Mouse (Mus musculus): ENCODE measurements around the gene Mlf2. TPM values are rescaled to one million over a fixed set of nuclear protein-coding genes. Genes with fewer than 3 reads are reported as not detected.
A peak's percentile ranks its signal among the peaks of the same experiment; 100 is the strongest.

Mlf2 gene
- polyA plus RNA-seq, 1 experiment, result 737 TPM

DNA sequence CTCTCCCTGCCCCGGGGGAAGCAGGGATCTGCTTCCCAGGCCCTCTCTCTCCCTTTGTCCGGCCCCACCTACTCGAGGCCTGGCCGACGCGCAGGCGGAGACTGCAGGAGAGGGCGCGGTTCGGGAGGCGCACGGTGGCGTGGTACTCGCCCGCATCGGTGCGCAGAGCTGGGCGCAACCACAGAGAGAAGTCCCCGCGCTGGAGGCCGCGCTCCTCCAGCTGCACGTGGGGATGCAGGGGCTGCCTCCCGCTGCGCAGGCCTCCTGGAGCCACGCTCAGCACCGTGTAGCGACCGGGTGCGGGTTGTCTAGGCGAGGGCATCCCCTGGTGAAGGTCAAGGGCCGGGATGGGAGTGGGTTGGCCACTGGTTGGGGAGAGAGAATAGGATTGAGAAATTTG is 21.2 kb upstream of the Mlf2 start:
- peaks cover 3% of the 10 kb centered on the region for H3K4me1 ChIP-seq (ENCODE audit: control insufficient read depth, insufficient read depth, low read length)
- no peak overlapping the region for H3K4me3 ChIP-seq (ENCODE audit: insufficient read depth, low read length)
- TF ChIP-seq CTCF (IDR thresholded peaks at IDR 0.05; ENCODE audit: extremely low read depth, insufficient read depth, low read length) (no peak), POLR2A (IDR thresholded peaks at IDR 0.05; ENCODE audit: extremely low read depth, insufficient read depth, low read length) (no peak)
- no peak overlapping the region for H3K27ac ChIP-seq (ENCODE audit: insufficient read depth, low read length)

DNA sequence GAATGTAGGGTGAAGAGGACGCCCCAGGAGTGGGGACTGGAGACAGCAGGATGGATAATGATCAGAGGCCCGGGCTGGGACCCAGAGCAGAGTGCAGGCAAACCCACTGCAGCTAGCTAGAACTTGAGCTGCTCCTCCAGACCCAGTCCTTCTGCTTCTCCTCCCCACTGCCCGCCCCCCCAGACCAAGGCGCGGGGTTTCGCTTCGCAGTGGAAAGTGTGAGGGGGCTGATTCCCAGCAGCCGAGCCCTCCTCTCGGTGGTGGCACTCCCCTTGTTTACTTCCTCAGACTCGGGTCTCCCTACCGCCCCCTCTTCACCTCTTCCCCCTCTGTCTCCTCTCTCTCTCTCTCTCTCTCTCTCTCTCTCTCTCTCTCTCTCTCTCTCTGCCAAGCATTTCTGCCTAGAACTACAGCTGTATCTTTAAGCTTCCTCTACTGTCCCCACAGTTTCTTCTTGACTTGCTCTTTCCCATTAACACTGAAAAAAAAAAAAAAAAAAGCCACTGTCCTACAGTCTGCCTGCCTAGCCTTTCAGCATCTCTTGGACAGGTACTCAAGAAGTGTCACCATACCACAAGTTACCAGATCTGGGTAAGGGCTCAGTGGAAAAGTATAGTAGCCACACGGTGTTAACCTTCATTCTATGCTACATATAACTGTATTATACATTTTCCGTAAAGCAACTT is 19.5 kb upstream of the Mlf2 start, which contains the start of gene Lag3:
TSS of gene Lag3 (minus strand) at position 173 of the 686 bp plus-strand sequence.
- H3K27ac ChIP-seq (ENCODE audit: insufficient read depth, low read length), result no peak within 1 kb of the TSS
- H3K4me3 ChIP-seq (ENCODE audit: insufficient read depth, low read length), result no peak within 1 kb of the TSS
- H3K4me1 ChIP-seq (ENCODE audit: control insufficient read depth, insufficient read depth, low read length), result peaks cover 3% of the 10 kb centered on the region
- no peak for TF ChIP-seq POLR2A (IDR thresholded peaks at IDR 0.05; ENCODE audit: extremely low read depth, insufficient read depth, low read length)
- TF ChIP-seq CTCF (IDR thresholded peaks at IDR 0.05; ENCODE audit: extremely low read depth, insufficient read depth, low read length), result no peak

DNA sequence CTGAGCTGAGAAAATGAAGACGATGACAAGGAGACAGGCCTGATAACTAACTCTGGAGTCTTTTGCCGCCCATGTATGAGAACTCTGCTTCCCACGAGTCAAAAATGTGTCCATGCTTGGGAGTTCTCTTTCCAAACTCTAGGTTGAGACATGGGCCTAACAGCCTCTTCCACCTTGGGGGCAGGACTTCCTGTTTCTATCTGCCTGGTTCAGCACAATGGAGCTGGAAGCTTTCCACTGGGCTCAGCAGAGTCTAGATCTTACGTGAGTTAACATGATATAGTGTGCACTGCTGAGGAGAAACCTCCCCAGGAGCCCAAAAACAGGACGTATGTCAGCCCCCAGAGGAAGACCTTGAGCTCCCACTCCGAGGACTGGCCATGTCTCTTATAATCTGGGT is 18.0 kb upstream of the Mlf2 start:
- no peak for TF ChIP-seq POLR2A (IDR thresholded peaks at IDR 0.05; ENCODE audit: extremely low read depth, insufficient read depth, low read length)
- TF ChIP-seq CTCF (IDR thresholded peaks at IDR 0.05; ENCODE audit: extremely low read depth, insufficient read depth, low read length), result no peak

DNA sequence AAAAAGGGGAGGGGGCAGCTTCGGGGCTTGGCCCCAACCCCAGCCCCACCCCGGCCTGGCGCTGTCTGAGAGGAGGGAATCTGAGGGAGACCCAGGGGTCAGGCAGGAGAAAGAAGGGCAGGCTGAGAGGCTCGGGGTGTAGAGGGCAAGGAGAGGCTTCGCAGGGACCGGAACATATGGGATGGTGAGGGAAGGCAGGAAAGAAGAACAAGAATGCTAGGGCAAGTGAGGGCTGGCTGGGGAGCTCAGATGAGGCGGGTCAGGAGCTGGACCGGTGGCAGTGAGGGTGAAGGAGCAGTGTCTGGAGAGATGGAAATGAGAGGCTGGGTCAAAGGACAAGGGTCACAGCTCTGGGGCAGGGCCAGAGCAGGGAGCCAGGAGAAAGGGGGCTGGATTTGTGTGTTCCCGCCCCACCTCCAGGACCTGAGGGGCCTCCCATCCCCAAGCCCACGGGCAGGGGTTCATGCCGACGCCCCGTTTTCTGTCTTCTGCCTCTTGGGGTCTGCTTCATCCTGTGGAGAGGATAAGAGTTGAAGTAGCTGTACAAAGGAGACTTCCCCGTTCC is 17.4 kb upstream of the Mlf2 start:
- Histone ChIP-seq H3K4me3 (ENCODE audit: insufficient read depth, low read length) (no peak overlapping the region), H3K27ac (ENCODE audit: insufficient read depth, low read length) (no peak overlapping the region)

More for the DNA sequence above, 18.0 kb upstream of the Mlf2 start:
- no peak overlapping the region for H3K4me3 ChIP-seq (ENCODE audit: insufficient read depth, low read length)
- H3K27ac ChIP-seq (ENCODE audit: insufficient read depth, low read length), result no peak overlapping the region
- H3K4me1 ChIP-seq (ENCODE audit: control insufficient read depth, insufficient read depth, low read length), result peaks cover 3% of the 10 kb centered on the region

DNA sequence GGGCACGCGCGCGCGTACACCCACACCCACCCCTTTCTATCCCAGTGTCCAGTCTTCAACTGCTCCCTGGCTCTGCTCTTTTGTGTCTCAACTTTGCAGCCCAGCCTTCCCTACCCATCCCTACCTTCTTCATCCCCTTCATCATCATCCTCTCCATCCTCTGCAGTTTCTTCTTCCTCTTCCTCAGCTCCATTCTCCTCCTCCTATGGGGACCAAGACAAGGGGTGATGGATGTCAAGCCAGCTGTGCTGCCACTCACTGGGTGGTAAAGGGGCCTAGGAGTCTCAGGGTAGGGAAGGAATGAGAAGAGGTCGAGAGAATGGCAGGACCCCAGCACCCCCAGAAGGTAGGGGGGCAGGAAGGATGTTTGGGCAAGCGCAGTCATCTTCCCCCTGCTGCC is 16.7 kb upstream of the Mlf2 start:
- Histone ChIP-seq H3K27ac (ENCODE audit: insufficient read depth, low read length) (no peak overlapping the region), H3K4me3 (ENCODE audit: insufficient read depth, low read length) (0 out of 2 replicates have a peak overlapping the region, but pooled peaks have one; percentile 55), H3K4me1 (ENCODE audit: control insufficient read depth, insufficient read depth, low read length) (peaks cover 3% of the 10 kb centered on the region)
- TF ChIP-seq POLR2A (IDR thresholded peaks at IDR 0.05; ENCODE audit: extremely low read depth, insufficient read depth, low read length), result no peak
- no peak for TF ChIP-seq CTCF (IDR thresholded peaks at IDR 0.05; ENCODE audit: extremely low read depth, insufficient read depth, low read length)

More for the DNA sequence above, 17.4 kb upstream of the Mlf2 start:
- TF ChIP-seq CTCF (IDR thresholded peaks at IDR 0.05; ENCODE audit: extremely low read depth, insufficient read depth, low read length), result no peak
- no peak for TF ChIP-seq POLR2A (IDR thresholded peaks at IDR 0.05; ENCODE audit: extremely low read depth, insufficient read depth, low read length)
- H3K4me1 ChIP-seq (ENCODE audit: control insufficient read depth, insufficient read depth, low read length), result peaks cover 3% of the 10 kb centered on the region

DNA sequence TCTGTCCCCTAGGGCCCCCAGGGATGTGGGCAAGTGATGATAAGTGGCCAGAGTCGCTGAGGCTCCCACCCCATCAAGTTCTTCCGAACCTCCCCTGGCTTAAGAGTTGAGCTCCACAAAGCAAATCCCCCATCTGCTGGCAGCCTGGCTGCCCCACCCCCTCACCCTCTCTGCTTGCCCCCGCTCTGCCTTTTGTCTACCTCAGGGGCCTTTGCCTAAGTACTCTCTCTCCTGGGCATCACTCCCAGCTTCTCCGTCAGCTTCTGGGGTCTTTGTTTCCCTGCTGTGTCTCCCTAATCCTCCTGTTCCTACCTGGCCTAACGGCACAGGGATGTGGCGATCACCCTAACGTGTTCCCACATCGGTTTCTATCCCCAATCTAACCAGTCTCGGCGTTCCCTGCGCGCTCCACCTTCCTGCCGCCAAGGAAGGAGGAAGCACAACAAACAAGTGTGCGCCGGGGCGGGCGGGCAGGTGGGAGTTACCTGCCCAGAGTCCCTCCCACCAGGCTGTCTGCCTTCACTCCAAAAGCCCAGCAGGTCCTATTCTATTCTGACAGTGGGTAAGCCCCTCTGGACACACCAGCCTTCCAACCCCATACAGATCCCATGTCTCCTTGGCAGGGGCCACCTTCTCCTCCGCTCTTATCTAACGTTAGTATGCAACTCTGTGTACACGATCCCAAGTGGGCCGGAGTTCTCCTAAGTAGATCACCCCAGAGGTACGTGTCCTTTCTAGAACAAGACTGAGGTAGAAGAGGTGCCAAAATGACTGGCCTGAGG is 15.8 kb upstream of the Mlf2 start:
- Histone ChIP-seq H3K4me3 (ENCODE audit: insufficient read depth, low read length) (peak overlapping the region; percentile 55), H3K4me1 (ENCODE audit: control insufficient read depth, insufficient read depth, low read length) (peaks cover 3% of the 10 kb centered on the region), H3K27ac (ENCODE audit: insufficient read depth, low read length) (0 out of 2 replicates have a peak overlapping the region, but pooled peaks have one; percentile 33)
- TF ChIP-seq CTCF (IDR thresholded peaks at IDR 0.05; ENCODE audit: extremely low read depth, insufficient read depth, low read length) (no peak), POLR2A (IDR thresholded peaks at IDR 0.05; ENCODE audit: extremely low read depth, insufficient read depth, low read length) (peak; percentile 35; the same call in 1 of the 2 replicates)

DNA sequence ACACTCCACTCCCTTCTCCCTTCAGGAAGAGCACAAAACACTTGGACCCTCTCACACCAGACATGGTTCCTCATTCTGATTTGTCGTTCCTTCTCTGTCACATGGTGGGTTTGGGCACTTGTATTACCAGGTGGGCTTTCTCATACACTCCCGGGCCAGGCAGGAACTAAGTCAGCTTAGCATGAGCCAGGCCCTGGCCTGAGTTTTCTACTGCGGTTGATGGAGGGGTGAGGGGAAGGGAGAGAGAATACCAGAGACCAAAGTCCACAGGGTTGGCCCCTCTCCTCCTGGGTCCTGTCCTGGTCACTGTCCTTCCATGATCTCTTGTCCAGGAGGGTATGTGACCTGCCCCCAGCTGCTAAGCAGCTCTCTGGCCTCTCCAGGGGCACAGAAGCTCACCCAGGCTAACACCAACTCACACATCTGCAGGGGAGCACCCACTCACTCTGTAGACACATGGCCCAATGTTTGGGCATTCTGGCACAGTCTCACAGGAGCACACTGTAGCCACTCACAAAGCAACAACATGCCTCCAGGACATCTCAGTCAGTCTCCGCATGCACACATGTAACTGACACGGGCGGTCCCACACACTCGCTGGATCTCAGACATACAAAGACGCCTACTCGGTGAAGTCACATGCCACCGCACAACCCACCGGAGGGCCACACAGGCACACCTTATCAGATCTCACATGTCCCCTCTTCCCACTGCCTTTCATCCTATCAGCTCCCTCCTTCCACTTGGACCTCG is 15.1 kb upstream of the Mlf2 start:
- TF ChIP-seq CTCF (IDR thresholded peaks at IDR 0.05; ENCODE audit: extremely low read depth, insufficient read depth, low read length) (no peak), POLR2A (IDR thresholded peaks at IDR 0.05; ENCODE audit: extremely low read depth, insufficient read depth, low read length) (peak; percentile 63)
- peaks cover 3% of the 10 kb centered on the region for H3K4me1 ChIP-seq (ENCODE audit: control insufficient read depth, insufficient read depth, low read length)
- H3K4me3 ChIP-seq (ENCODE audit: insufficient read depth, low read length), result peak overlapping the region; percentile 55
- H3K27ac ChIP-seq (ENCODE audit: insufficient read depth, low read length), result peak overlapping the region; percentile 33

DNA sequence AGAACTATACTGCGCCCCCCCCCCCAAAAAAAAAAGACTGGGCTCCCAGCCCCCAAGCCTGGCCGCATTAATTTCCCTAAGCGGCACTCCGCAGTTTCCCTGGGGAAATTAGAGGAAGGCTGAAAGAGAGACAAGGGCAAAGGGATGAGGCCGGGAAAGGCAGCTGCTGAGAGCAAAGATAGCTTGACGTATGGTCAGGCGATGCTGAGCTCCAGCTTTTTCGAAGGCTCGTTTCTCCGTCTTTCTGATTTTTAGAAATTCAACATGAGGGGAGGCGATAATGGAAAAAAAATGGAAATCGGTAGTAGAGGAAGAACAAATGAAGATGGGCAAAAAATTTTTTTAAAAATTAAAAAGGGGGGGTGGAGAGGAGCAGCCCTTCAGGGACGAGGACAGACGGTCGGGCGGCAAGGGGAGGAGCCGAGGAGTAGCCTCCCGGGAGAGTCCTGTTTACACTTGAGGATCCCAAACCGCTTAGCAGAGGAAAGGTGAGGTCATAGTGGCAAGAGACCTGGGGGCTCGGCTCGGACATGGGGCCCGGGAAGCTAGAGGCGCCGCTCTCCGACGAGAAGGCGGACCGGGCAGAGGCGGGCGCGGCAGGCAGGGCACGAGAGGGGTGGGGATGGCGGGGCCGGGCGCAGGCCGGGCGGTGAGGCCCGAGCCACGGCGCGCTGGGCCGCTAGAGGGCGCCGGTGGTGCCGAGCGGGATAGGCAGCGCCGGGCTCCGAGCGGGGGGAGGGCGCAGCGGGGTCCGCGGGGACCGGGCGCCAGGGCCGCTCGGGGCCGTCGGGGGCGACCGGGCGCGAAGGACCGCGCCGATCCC is 14.3 kb upstream of the Mlf2 start:
- Histone ChIP-seq H3K4me1 (ENCODE audit: control insufficient read depth, insufficient read depth, low read length) (peaks cover 4% of the 10 kb centered on the region), H3K27ac (ENCODE audit: insufficient read depth, low read length) (peak overlapping the region; percentile 95)
- TF ChIP-seq POLR2A (IDR thresholded peaks at IDR 0.05; ENCODE audit: extremely low read depth, insufficient read depth, low read length) (no peak), CTCF (IDR thresholded peaks at IDR 0.05; ENCODE audit: extremely low read depth, insufficient read depth, low read length) (0 out of 2 replicates have a peak, but pooled peaks have one; percentile 15)

More for the DNA sequence above, 14.3 kb upstream of the Mlf2 start:
- peak overlapping the region; percentile 55 for H3K4me3 ChIP-seq (ENCODE audit: insufficient read depth, low read length)

Measured in cortical plate, adult 2 months (tissue).